Mouse (Mus musculus) spleen, postnatal 36 days (tissue): ENCODE data around the gene Pmm2.

Source experiments
- DNase-seq, 2 experiments: peaks; one replicate each; pipeline ENCODE4 v3.0.0; 2022; ENCODE audit warnings: low spot score in 2 of 2, mixed read lengths in 1 of 2

Gene Pmm2

DNA sequence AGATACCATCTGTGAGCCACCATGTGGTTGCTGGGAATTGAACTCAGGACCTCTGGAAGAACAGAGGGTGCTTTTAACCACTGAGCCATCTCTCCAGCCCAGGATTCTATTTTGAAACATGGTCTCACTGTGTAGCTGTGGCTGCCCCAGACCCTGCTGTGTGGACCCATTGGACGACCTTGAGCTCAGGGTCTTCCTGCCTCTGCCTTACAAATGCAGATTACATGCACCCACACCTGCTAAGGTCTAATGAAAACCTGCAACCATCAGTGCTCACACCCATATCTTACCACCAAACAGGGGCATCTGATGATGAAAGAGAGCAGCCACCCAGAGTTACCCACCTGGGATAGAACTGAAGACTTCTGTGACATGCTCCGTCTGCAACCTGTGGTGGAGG lies 18.8 kb downstream of the Pmm2 start:
- DNase-seq: no peak

DNA sequence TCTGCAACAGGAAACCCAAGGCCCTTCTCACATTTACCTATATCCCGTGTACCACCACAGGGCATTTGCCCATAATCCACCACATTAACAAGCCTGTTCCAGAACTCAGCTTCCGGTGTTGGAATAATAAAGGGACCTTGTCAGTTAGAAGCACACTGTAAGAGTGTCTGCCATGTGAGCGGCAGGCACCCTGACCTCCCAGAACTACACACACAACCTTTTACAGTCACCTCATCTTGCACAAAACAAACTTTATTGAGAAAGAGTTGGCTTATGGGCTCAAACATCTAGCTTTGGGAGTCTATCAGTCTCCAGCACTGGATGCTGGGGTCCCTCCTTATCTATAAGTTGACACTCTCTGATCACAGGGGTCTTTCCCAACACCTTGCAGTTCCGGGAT lies 20.9 kb downstream of the Pmm2 start:
- no peak for DNase-seq

DNA sequence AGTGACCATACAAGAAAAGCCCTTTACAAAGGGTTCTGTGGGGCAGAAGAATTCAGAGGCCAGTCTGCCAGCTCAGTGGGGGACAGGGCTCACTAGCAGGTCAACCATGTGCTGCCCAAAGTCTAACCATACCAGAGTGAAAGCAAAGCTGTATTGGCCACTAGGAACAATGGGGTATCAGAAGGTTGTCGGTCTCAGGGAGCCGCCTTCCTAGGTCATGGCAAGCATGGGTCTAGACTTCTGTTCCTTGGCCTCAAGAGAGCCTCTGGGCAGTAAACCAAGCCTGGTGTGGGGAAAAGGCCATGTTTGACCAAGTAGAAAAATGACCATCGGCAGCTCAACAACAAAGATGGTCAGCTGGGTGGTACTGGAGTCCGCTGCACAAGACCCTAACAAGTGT lies 21.3 kb downstream of the Pmm2 start:
- no peak for DNase-seq

DNA sequence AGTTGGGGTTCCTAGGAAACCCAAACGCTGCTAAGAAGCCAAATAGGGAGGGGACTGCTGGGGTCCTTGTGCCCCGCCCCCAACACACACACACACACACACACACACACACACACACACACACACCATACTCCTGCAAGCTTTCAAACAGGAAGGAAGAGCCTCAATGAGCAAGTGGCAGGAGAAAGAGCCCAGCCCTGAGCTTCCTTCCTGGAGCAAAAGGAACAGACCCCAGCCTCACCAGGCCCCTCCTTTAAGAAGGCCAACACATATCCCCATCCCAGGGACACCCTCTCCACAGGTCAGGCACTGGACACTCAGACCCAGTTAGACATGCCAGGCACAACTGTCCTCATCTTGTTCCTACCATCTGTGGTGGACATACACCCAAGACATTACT lies 25.5 kb downstream of the Pmm2 start:
- DNase-seq: no peak

DNA sequence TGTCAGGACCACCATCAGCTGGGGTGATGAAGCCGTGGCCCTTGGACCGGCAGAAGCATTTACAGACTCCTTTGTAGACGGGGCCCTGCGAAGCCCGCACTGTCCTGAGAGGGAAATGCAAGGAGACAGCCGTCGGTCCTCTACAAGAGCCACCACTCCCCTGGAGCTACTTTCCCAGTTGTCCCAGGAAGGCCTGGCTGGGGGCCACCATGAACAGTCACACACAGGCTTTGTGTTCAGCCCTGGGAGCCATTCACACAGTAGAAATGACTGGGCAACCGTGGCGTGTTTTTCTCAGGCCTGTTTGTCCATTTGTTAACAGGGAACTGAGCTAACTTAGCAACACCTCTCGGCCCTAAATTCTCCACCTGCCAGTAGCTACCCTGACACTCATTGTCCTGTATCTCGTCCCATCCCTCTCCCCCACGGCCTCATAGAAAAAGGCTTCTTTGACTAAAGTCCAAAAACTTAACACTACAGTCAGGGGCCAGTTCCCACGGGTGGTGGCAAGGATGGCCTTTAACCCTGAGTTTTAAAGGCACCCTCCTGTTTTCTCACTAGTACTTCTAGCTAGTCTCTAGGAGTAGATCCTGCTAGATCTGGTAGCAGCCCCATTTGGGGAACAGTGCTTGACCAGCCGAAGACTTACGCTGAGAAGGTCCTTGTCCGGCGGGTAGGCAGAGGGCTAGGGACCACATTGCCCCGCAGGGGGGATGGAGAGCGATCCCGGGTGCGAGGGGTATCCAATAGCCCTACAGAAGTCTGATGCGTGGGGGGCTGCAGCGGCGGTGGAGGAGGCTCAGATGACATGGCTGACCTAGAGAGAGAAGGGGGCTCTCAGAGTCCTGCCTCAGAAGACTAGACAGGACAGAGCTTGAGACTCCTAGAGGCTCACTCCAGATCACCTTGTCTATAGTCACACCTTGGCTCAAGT lies 26.4 kb downstream of the Pmm2 start:
- no peak for DNase-seq

DNA sequence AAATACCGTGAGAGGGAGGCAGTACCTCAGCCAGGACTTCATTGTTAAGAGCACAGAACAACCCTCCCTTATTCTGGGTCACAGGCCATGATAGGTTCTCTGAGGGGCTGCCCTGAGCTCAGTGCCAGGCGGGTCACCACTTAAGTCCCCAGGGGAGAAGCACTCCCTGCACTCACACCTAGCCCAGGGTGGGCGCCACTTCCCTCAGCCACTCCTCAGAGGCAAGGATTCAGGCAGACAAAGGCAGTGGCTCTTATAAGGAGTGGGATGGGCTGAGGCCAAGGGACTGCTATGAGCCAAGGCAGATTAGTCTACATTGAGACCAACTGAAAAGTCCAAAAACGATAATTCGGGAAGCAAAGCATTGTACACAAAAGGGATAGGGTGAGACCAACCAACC lies 27.9 kb downstream of the Pmm2 start:
- DNase-seq: no peak

DNA sequence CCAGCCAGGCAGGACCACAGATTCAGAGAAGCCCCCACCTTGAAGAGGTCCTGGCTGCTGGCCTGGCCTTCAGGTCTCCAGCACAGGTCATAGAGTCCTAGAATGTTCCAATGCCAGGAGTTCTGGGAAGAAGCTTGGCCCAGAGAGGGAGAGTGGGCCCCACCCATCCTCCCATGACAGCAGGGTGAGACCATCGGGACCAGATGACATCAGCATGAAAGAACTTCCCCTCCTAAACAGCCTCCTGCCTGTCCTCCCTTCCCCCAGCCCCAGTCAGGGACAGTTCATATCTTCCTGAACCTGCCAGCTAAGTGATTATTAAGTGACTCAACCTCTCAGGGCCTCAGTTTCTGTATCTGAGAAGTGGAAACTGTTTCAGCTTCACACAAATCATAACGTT lies 29.0 kb downstream of the Pmm2 start:
- DNase-seq: peak in 1 of 2 experiments; percentile 15

DNA sequence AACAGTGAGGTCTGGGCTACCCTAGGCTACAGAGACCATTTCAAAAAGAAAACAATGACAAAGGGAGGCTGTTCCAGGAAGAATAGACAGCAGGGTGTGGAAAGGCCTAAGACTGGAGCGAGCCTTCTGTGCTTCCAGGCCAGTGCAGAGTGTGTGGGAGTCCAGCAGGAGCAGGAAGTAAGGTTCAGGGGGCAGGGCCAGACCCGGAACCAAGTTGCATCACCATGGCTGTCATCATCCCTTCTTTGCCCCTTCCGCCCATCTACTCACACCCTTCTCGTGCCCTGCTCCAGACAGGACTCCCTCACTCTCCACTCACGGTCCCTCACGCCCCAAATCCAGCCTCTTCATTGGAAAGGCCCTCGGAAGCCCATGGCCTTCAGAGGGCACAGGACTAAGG lies 29.8 kb downstream of the Pmm2 start:
- no peak for DNase-seq

DNA sequence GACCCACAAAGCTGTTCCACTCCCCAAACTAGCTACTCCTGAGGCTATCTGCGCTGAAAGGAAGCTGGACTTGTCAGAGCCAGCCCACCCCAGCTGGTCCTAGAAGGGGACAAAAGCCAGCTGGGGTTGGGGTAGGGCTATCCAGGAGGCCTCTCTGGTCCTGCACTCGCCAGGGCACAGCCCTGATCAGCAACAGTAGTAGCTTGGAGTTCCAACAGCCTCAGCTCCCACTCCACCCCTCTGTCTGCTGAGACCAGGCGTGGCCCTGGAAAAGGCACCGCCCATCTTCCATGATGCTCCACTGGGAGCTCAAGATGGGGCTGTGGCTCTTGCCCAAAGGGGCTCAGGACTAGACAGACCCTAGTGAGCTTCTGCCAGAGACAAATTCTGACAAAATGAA lies 30.3 kb downstream of the Pmm2 start:
- DNase-seq: no peak

DNA sequence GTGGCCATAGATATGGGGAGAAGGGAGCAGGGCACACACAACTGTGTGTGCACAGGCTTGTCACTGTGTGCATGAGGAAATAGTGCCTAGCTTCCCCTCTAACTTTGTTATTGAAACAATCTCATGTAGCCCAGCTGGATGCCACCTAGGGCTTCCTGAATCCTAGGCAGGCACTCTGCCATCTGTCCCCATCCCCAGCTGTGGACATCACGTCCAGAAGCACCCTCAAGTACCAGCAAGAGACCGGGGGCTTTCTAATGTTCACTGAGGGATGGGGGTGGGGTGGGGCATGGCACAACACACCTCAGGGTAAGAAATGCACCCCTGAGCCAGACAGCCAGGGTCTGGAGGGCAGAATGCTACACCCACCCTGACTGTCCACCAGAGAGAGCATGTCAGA lies 30.9 kb downstream of the Pmm2 start:
- DNase-seq: no peak

DNA sequence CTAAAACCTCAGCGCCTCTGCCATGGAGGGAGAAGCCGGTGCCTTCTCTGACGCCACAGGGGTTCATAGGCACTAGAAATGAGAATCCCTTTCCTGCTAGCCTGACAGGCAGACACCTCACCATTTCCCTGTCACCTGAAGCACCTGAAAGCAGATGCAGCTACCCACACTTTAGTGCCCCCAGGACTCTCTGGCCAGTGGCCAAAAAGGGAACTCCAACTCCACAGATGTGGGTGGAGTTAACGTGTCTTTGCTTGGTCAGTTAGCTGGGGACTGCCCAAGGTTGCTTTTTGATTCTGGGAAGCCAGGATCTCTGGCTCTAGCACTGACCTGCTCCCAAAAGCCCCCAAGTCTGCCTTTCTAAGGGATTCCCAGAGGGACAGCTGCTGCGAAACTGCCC lies 32.0 kb downstream of the Pmm2 start:
- no peak for DNase-seq

DNA sequence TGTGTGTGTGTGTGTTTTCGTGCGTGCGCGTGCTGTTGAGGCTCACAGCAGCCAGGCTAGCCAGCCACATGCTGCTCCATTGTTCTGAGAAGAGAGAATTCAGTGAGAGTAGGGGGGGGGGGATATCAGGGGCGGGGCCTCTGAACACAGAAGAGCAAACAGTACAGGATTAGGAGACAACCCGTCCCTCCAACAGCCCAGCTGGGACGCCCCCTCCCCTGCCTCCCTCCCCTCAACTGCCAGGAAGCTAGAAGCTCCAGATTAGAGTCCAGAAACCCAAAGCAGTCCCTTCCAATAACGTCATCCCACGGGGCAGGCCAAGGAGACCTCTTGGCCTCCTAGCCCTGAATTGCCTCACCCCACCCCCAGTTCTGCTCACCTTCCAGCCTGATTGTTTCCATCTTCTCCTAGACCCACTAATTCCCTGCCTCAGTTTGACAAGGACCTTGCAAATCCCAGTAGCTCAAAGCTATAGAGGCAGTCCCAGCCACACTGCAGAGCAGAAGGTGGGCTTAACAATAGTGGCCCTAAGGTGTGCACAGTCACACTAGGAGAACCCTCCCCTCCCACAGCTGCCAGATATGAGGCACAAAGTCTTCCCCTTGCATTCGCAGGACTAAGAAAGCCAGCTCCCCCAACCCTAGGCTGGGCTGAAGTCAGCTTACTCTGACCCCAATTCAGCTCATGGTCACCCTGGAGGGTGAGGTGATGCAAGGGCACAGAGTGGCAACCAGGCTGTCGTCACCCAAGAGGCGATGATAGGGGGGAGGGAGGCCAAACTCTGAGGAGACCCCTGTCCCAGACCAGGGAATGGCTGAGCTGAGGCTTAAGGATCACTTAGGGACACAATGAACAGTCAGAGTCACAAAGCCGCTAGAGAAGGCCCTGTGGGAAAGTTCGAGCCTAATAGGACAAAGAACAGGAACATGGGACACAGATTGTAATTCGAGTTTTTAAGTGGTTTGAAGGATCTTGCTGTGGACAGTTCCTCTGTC lies 32.9 kb downstream of the Pmm2 start:
- DNase-seq: no peak

DNA sequence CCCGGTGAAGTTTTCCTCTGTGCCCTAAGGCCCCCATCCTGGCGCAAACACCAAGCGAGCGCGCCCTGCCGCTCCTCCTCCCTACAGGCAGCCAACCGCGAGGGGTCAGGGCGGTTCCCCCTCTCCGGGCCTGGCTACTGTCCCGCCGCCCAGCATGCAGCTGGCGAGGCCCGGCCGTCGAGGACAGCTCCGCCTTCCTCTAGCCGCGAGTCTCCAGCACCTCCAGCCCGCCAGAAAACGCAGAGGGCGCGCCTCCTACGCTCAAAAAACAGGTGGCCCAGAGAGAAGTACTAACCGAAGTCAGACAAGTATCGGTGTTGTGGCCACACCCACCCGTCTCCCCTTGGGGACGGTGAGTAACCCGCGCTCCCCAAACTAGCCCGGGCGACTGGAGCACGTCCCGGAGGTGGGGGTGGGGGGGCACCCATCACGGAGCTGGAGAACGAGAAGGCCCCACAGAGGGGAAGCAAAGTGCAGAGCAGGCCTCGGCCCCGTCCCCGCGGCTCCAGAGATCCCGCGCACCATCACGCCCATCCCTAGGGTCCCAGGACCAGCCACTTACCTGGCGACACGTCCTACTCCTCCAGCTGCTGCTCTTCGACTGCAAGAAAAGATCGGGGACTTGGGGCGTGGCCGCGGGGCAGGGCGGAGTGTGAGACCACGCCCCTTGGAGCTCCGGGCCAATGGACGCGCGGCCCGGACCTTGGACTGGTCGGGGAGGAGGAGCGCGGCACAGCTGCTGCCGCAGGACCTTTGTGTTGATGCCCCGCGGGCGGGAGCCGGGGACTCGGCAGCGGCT lies 34.3 kb downstream of the Pmm2 start, which contains the start of gene Carhsp1:
Gene Carhsp1, minus strand, starts transcription at position 605 of the 799 bp plus-strand sequence.
- peak; percentile 97 for DNase-seq

DNA sequence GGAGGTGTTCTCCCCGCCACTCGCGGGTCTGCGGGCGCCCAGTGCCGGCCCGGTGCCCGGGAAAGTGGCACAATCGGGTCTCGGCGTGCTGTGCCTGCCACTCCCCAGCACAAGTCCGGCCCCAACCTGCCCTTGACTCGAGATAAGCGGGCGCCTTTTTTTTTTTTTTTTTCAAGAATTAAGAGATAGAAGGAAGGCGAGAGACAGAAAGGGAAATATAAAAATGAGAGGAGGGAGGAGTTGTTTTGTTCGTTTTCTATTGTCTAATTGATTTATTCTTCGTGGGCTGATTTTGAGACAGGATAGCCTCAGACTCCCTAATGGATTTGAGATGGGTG lies 34.8 kb downstream of the Pmm2 start:
- DNase-seq: no peak

DNA sequence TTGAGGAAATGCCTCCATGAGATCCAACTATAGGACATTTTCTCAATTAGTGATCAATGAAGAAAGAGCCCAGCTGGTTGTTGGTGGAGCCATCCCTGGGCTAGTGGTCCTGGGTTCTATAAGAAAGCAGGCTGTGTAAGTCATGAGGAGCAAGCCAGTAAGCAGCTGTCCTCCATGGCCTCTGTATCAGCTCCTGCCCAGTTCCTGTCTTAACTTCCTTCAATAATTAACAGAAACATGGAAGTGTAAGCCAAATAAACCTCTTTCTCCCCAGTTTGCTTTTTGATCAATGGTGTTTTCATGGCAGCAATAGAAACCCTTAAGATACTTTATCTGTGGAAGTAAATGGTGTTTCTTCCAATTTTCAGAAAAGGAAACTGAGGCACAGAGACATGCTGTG lies 35.3 kb downstream of the Pmm2 start:
- no peak for DNase-seq

DNA sequence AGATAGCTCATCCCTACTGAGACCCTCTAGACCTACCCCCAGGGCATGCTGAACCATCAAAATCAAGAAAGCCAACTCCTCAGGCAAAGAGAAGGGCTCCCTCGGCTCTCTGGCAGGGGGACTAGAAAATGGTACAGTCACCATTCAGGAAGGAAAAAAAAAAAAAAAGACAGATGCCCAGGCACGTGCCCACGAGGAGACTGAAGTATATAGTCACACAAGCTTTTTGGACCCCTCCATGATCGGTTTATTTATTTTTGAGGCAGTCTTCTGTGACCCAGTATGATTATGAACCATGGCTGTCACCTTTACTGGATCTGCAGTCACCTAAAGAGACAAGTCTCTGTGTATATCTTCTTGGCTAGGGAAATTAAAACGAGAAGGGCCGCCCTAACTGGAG lies 35.9 kb downstream of the Pmm2 start:
- no peak for DNase-seq

DNA sequence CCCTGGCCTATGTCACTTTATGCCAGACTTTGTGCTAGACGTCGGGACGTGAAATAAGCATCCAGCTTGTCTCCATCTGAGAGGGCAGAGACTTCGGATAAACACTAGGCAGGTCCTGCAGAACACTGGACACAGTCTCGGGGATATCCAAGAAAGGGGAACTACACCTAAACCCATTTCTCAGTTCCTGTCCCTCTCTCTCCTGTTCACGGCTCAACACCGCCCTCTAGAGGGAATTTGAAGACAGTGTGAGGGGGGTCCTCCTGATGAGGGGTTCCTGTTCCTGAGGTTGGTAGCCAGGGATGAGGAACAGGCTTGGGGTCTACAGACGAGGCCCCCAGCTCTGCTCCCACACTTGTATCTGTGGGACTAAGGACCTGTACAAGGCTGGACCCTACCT lies 36.7 kb downstream of the Pmm2 start:
- peak; percentile 72 to 79 for DNase-seq

DNA sequence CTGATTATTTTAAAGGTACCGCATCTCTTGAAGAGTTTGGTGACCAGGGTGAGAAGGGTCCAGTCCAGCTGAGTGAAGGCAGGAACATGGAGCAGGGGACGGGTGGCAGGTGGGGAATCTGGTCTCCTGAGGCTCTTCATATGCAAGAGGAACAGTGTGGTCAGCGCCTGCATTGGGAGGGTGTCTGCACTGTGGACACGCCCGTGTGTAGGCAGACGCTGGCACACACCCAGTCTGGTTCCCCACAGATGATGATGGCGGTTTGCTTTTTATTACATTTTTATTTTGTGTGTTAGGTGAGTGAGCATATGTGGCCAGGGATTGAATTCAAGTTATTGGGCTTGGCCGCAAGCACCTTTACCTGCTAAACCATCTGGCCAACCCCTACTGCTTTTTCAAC lies 38.1 kb downstream of the Pmm2 start:
- DNase-seq: peak; percentile 34 to 48

DNA sequence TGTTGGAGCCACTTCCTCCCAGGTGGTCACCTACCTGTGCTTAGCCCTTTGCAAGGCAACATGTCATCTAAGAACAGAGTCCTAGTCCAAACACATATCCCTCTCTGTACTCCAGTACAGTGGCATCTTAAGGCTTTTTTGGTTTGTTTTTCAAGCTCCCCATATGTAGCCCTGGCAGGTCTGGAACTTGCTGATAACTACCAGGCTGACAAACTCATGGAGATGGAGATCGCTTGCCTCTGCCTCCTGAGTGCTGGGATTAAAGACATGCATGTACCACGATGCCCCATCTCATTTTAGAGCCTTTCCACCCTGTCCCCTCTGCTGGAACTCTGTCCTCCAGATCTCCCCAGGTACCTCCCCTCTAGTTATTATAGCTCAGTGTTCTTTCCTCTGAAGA lies 38.8 kb downstream of the Pmm2 start:
- DNase-seq: peak; percentile 23 to 54

DNA sequence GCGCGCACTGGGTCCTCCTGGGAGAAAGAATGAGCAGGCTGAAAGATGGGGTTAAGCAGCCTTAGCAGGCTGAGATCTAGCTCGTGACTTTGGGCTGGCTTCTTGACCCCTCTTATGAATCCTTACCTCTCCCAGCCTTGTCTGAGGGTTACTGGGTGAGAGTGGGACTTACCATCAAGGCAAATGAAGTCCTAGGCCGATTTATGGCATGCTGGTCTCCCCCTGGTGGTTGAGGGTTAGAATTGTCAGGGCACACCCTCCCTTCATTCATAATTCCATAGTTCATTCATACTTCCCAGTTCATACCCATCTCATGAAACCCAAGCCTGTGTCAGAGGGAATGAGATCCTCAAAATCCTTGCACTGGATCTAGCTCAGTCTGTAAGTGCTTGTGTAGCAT lies 39.3 kb downstream of the Pmm2 start:
- DNase-seq: peak; percentile 54 to 69

DNA sequence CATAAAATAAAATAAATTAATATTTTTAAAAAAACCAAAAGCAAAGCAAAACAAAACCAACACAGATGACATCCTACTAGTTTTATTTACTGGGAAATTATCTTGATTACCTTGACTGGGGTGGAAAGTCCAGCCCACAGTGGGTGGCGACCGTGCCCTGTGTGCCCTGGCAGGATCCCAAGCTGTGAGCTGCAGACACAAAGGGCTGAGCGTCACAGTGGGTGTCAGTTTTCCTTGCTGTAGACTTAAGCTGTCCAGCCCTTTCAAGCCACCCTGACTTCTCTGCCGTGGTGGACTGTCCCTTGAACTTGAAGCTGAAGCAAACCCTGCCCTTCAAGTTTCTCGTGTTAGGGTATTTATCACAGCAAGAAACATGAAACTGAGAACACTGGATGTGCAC lies 40.6 kb downstream of the Pmm2 start:
- peak; percentile 33 to 66 for DNase-seq

DNA sequence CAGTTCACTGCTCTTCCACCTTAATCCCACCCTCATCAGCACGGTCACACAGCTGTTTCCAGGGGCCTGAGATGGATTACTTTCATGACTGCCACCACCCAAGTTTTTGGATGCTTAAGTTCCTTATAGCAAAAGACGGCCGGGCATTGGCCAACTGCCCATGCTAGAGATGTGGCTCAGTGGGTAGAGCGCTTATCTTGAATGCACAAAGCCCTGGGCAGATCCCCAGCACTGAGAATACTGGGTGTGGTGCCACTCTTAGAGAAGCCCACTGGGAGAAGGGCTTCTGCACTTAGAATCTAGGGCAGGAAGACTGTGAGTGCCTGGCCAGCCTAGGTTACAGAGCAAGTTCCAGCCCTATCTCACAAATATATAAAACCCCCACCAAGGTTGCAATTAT lies 41.2 kb downstream of the Pmm2 start:
- peak; percentile 54 to 70 for DNase-seq
